Mouse (Mus musculus) urinary bladder, postnatal 25 days (tissue): ENCODE results near the gene Gm5737.

ENCODE experiments used
- DNase-seq: peaks from one replicate; pipeline ENCODE4 v3.0.0; 2022; ENCODE audit warnings: low spot score

Gene Gm5737

DNA sequence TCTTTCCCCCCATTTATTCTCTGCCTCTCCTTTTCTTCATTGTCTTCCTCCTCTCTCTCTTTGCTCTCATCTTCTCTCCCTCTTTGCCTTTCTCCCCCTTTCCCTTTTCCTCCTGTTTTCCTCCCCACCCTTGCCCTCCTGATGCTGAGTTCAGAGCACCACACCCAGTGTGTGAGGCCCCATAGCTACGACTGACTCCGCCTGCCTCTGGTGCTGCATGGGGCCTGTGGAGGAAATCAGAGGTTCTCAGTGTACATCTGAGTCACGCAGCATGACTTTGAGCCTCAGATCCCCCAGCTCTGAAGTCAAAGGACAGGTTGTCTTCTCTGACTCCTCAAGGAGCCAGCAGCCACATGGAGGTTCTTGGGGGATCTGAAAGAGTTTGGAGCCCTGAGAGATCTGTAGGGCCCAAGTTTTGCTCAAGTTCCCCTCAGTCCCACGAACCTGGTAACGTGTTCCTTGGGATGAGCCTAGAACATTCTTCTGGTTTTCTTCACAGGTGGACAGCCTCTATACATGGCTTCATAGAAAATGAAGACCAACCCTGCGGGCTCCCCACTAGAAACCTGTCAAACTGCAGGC lies at the start of gene Gm5737:
TSS of gene Gm5737 (plus strand) at position 532 of the 582 bp plus-strand sequence.
- DNase-seq = no peak

GRCm38 (mm10) chr7:120767369-120767768 lies 44.8 kb upstream of the Gm5737 start:
- no peak for DNase-seq

- no peak for DNase-seq
Observed at GRCm38 (mm10) chr7:120771389-120771788, 40.8 kb upstream of the Gm5737 start.

DNA sequence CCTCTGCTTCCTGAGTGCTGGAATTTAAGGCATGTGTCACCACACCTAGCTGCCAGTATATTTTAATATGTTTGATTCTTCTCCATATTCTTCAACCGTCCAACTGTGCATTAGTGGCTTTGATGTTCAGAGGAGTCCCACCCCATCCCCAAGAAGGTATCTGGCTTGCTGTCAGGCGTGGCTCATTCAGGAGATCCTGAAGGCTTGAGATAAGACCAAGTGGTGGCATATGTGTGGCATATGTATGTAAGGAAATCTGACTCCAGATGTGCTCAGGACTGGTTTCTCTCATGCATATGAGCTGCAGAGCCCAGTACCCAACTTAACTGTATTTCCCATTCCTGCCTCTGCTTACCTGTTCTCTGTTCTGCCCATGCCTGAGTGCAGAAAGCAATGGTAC lies 34.2 kb upstream of the Gm5737 start:
- no peak for DNase-seq

DNA sequence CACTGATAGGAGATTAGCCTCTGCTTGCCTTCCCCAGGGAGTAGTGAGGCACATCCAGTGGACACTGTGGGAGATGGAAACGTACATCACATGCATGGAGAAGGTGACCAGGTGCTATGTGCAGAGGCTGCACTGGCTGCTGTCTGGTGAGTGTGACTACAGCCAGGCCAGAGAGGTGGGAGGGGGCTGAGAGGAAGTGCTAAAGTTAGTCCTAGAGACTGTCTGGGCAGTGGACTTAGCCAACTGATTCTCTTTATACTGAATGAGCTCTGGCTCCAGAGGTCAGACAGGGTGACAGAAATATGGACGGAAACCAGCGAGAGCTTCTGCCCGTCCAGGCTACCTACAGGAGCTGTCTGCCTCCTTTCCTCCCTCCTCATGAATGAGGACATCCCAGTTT lies 16.6 kb upstream of the Gm5737 start:
- DNase-seq = no peak

DNA sequence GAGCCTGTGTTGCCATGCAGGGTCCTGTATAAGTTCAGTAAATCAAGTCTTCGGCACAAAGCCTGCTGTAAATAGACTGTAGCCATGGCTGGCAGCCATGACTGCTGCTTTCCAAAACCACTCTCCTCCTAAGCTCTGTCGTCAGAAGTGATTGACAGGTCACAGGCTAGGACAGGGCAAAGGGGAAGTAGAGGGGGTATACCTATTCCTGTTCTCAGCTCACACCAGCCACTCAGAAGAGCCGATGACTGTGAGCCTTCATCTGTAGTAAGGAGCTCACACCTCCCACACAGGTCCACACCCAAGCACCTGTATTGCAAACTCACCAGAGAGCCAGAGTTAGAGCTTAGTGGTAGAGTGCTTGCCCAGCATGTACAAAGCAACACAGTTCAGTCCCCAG lies 15.8 kb upstream of the Gm5737 start:
- DNase-seq = no peak

DNA sequence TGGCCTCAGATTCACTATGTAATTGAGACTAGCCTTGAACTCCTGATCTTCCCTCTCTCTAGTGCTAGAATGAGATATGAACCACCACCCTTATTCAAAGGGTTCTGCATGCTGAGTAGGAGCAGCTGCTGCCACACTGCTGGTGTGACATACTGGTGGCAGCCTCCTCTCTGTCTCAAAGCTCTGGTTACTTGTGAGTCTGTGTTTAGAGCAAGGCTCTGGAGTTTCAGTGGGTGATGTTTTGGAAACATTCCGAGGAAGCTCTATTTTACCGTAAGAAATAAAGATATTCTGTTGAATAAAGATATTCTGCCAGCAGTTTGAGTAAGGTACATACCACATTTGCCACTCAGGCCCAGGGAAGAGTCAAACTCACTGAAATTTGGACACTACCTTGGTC lies 8.9 kb upstream of the Gm5737 start:
- no peak for DNase-seq

DNA sequence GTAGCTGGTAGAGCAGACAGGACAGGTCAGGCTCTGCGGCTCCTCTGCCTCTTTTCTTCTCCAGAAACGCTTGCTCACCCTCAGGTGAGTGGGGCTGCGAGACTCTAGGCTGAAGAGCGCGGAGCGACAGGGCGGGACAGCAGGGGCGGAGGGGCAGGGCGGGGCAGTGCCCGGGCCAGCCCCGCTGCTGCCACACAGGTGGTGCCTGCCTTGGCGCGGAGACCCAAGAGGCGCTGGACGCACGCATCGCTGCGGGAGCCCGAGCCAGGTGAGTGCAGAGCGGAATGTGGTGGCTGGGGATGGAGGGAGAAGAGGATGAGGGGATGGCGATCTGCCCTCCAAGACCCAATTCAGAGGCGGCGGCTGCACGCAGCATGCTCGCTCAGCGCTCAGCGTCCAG lies 2.5 kb upstream of the Gm5737 start:
- DNase-seq = no peak

DNA sequence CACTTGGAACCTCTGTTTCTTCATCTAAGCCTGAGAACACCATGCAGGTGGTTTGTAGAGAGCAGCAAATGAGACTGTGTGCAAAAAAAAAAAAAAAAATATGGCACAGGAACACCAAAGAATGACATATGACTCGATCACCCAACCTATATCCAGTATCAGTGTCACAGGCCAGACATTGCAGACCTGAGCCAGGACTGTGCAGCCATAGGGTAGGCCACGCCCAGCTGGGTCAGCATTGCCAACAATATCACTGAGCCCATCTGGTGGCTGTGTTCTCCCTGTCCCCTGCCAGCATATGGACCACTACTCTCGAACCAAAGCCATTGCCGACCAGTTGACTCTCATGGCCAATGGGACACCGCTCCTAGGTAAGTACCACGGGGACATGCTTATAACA lies 5.4 kb downstream of the Gm5737 start:
- no peak for DNase-seq

GRCm38 (mm10) chr7:120819386-120819785 lies 7.2 kb downstream of the Gm5737 start:
- no peak for DNase-seq

DNA sequence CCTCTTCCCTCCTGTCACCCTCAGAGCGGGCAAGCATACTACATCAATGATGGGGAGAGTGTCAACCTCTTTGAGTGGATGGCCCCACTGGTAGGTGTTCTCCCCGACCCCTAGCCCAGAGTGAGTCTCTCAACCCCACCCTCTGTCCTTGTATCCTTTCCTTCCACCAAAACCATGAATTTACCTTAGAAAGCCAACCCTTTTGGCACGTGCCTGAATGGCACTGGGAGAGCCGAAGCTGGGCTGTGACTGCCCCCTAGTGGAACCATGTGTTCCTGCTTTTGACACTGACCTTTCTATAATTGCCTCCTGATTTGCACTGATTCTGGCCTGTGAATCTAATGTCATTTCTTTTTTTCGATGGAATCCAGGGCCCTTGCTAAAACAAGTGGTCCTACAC lies 11.1 kb downstream of the Gm5737 start:
- DNase-seq = peak; percentile 66

DNA sequence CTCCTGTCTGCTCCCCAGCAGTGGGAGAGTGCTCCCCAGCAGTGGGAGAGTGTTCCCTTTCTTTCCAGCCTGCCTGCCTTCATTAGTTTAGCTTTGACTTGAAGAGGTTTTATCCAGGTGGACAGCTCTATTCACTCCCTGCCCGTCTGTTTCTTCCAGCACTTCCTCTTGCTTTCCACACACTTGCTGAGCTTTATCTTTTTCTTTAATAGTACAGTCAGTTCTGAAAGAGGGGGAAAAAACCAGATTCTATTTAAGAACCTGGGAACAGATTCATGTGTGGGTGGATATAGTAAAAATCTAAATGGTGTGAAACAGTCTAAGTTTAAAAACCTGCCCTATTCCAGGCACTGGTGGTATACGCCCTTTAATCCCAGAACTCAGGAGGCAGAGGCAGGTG lies 12.9 kb downstream of the Gm5737 start:
- no peak for DNase-seq

GRCm38 (mm10) chr7:120826408-120826807 lies 14.2 kb downstream of the Gm5737 start:
- no peak for DNase-seq

DNA sequence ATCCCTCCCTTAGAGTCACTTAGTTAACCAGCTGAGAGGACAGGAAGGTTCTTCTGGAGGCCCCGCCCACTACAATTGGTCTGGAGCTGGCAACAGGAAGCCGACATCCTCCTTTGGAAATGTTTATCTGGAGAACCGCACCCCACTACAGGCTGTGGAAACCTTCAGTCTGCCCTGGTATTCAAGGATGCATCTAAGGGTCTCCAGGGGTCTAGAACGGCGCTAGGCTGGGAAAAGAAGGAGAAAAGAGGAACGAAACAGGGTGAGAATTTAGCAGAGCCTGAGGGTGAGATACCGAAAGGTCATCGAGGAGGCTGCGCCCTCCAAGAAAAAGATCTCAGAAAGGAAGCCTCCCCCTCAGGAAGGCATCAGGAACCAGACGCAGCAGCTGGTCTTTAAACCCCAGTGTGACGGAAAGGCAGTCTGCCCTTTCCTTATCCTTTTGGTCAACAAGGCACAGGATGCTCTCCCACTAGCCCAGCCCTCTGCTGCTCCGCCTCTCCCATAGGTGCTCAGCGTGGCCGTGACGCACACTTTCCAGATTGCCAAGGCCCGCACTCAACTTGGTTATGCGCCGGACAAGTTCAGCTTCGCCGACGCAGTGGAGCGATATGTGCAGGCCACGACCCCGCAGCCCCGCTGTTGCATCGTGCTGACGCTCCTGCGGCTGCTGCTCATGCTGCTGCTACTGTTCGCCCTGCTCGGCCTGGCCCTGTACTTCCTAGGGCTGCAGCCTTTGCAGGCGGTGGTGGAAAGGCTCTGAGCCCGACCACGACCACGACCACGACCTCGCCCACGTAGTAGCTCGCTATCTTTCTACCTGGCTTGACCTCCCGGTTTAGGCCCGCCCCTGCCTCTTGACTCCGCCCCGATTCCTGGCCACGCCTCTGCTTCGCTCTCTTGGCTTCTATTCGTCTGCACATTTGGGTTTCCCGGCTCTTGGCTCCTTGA lies 18.5 kb downstream of the Gm5737 start:
- DNase-seq = peak; percentile 68

DNA sequence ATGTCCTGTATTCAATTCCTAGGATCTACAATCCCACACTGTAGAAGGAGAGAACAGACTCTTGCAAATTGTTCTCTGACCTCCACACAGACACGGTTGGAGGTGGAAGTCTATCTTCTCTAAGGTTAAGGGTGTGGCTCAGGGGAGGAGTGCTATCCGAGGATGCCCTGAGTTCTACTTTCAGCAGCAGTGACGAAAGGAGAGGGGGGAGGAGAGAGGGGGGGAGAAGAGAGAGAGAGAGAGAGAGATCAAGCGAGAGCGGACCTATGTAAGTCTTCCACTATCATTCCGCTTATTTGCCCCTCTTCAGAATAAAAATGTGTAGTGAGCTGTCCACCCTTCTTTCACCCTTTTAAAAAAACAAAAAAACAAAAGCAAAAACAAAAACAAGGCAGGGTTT lies 22.3 kb downstream of the Gm5737 start:
- DNase-seq = no peak

GRCm38 (mm10) chr7:120834863-120835372 lies 22.8 kb downstream of the Gm5737 start:
- no peak for DNase-seq

DNA sequence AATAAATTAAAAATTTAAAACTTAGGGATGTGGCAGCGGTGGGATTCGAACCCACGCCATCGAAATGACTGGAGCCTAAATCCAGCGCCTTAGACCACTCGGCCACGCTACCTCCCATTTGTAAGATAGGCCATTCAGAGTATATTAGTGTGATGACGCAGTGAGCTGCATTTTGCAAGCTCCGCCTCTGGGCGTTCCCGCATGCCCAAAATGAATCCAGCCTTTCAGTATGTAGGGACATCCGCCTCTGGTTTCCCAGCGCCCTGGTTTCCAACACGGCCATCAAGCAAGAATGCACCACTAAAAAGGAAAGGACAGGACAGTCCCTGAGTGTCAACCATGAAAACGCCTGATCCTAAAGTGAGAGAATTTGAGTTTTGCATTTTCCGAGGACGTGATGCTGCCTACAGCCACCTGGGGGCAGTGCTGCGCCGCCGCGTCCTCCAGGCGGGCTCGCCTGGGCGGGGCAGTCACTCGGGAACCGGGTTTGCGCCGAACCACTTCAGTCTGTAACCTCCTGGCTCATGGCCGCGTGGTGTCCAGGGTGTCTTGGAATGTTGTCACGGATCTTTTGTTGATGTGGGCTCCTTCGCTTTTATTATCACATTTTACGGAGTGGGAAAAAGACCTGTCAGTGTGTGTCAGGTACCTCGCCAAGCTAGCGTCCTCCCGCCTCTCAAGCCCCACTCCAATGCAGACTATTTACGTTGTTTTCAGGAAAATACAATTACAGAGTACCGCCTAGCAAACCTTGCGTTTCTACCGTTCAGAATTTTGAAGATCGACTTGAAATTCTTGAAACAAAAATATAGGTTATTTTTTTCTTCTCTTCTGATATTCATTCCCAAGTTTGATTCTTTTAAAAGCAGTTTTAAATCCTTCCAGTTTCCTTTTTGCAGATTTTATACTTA lies 23.5 kb downstream of the Gm5737 start:
- peak; percentile 97 for DNase-seq

DNA sequence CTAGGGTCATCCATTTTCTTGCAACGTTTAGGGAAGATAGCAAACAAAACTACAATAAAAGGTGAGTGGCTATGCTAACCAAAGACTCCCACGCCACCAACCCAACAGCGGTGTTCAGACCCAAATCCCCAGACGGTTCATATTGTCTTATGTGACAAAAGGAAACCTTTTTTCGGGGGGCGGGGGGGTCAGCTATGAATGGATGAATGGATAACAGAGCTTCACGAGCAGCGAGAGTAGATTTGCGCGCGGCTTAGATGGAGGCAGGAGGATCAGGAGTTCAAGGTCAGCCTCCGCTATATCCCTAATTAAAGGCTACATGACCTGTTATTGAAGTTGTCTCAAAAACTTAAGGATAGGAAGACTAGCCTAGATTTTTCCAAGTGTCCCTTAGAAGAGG lies 24.2 kb downstream of the Gm5737 start:
- no peak for DNase-seq

DNA sequence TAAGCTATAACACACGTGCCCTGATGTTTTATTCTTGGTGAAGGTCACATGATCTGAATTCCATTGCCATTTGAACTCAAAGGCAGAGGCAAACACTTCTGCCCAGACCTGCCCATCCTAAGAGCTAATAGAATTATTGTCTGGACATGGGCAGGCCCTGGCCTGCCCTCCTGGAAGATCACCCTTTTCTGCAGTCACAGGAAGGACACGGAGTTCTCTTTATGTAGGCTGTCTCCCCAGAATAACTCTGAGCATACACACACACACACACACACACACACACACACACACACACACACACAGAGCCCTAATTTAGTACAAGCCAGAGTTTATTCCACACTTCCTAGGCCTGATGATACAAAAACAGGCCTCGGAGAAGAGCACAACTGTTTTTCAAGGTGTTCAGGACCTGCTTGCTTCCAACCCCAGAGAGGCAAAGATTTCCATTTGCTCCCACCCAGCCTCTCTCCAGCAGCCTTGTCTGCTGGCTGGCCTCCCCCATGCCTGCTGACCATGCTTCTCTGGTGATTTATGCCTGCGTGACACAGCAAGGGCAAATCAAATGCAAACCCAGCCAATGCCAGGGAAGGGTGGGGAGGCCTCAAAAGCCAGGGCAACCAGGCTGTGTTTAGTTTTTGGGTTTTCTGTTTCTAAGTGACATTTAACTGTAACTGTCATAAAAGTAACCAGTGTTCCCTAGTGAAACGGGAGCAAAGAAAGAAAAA lies 26.4 kb downstream of the Gm5737 start:
- no peak for DNase-seq

GRCm38 (mm10) chr7:120839786-120840185 lies 27.6 kb downstream of the Gm5737 start:
- DNase-seq = no peak

DNA sequence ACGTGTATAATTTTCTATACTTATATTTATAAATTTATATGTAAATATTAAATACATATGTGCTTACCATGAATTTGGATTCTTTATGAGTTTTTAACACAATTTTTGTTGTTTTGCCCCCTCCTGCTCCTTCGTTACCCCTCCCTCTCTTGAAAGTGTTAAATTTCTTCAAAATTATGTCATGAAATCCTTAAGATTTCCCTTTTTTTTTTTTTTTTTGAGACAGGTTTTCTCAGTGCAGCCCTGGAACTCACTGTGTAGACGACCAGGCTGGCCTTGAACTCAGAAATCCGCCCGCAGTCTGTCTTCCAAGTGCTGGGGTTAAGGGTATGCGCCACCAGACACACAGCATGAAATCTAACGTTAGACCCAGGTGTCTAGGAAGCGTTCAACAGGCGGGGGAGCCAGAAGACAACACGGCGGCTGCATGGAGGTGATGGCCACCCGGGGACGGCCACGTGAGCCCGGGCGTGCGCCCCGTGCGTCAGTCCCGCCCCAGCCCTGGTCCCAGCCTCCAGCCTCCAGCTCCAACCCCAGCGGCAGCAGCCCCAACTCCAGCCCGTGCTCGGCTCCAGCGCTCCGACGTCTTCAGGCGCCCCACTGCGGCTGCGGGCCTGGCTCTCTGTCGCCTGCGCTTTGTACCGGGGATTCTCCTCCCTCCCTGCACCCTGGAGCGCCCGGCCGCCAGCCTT lies 30.3 kb downstream of the Gm5737 start, which contains the start of gene Eef2k:
TSS of gene Eef2k (plus strand) at position 487 of the 692 bp plus-strand sequence.
- peak; percentile 87 for DNase-seq
